Mouse (Mus musculus): ENCODE measurements around the gene Ciart.
"Not testable (repeated sequence)": the region's sequence is repeated elsewhere in the genome, so short reads cannot be mapped to it uniquely, and the experiment has no call there.

The Ciart gene

DNA sequence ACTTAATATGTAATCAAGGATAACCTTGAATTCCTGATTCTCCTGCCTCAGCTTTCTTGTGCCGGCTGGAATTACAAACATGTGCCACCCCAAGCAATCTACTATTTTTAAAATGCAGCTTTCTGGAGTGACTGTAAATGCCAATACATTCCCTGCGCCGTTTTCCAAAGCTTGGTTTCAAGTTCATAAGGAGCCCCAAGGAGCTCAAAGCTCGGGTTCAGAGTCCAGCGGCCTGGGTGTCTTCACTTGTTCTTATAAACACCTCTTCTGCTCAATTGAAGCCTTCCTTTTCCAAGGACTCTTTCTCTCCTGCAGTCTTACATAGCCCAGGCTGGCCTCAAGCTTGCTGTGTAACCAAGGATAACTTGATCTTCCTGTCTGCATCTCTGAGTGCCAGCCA lies 16.0 kb downstream of the Ciart start:
- in situ Hi-C loops (cut with MboI; ENCODE audit: low sequenced_read_pairs): no loop called here

DNA sequence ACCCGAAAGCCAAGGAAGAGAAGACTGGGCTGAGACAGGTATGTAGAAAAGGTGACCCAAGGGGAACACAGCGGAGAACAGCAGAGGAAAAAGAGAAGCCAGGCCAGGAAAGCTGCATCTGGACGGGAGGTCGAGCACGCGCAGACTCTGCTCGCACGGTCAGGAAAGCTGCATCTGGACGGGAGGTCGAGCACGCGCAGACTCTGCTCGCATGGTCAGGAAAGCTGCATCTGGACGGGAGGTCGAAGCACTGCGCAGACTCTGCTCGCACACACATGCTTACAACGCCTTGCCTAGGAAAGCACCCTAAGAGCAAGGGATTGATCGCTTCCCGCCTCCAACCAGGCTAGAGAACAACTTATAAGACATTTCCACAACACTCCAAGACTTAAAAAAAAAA lies 16.5 kb downstream of the Ciart start:
- in situ Hi-C loops (cut with MboI; ENCODE audit: low sequenced_read_pairs): no loop called here

GRCm38 (mm10) chr3:95865050-95865449 lies 17.0 kb downstream of the Ciart start:
- in situ Hi-C loops (cut with MboI; ENCODE audit: low sequenced_read_pairs): no loop called here

- in situ Hi-C loops (cut with MboI; ENCODE audit: low sequenced_read_pairs): no loop called here
Observed at GRCm38 (mm10) chr3:95863578-95863977, 18.5 kb downstream of the Ciart start.

GRCm38 (mm10) chr3:95861796-95862195 lies 20.3 kb downstream of the Ciart start:
- in situ Hi-C loops (cut with MboI; ENCODE audit: low sequenced_read_pairs): no loop called here

- in situ Hi-C loops (cut with MboI; ENCODE audit: low sequenced_read_pairs): no loop called here
Observed at GRCm38 (mm10) chr3:95861216-95861615, 20.8 kb downstream of the Ciart start.

- in situ Hi-C loops (cut with MboI; ENCODE audit: low sequenced_read_pairs): no loop called here
Observed at GRCm38 (mm10) chr3:95860323-95860722, 21.7 kb downstream of the Ciart start.

DNA sequence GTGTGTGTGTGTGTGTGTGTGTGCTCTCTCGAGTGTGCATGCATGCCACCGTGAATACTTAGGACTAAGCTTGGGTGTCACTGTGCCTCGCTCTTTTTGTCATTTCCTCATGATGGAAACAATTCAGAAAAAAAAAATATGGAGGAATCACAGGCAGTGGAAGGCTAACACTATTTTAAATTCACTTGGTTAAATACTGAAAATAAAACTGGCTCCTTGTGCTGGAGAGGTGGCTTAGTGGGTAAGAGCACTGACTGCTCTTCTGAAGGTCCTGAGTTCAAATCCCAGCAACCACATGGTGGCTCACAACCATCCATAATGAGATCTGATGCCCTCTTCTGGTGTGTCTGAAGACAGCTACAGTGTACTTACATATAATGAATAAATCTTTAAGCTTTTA lies 23.8 kb downstream of the Ciart start:
- in situ Hi-C loops (cut with MboI; ENCODE audit: low sequenced_read_pairs): not testable (repeated sequence)

GRCm38 (mm10) chr3:95857050-95857449 lies 25.0 kb downstream of the Ciart start:
- in situ Hi-C loops (cut with MboI; ENCODE audit: low sequenced_read_pairs): not testable (repeated sequence)

DNA sequence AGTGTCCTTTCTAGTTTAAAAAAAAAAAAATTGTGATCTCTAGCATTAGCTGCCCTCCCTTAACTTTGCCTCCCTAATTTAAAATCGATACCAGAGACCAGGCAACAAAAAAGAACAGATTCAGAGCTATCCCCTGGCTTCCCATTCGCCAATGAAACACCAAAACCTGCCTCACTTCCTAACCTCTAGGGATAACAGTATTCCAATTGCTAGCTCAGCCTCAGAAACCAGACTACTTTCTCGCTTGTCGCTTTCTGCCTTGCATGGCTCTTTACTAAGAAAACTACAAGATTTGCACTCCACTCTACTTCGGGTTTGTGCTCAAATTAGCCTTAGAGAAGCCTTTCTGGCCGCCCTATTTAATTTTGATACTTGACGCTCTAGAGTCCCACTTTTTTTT lies 25.9 kb downstream of the Ciart start:
- in situ Hi-C loops (cut with MboI; ENCODE audit: low sequenced_read_pairs): no loop called here

DNA sequence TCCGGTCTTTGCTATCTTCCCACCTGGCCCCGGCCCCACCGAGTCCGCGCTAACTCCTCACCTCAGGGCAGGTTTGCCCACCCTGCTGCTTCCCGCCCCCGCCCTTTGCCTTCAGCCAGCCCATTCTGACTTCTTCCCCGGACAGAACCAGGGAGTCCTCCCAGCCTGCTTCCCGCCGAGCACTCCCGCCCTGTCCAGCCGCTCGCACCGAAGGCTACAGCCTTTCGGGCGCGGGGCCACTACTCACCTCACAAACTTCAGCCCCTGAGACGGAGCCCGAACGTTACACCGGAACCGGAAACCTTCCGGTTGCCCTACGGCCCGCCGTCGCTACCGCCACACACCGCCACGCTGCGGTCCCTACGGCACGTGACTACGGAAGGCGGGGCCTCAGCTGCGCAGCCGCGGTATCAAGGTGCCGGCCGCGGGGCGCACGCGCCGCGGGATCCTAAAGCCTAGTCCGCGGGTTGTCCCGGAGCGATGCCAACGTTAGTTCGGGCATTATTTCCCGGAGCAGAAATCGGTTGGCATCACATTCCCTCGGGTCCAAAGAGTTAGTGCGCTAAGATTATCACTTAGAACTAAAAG lies 26.5 kb downstream of the Ciart start, which contains the start of gene Prpf3:
TSS of gene Prpf3 (minus strand) at position 384 of the 588 bp plus-strand sequence.
- in situ Hi-C loops (cut with MboI; ENCODE audit: low sequenced_read_pairs): no loop called here

GRCm38 (mm10) chr3:95851317-95851716 lies 30.7 kb downstream of the Ciart start:
- in situ Hi-C loops (cut with MboI; ENCODE audit: low sequenced_read_pairs): no loop called here

DNA sequence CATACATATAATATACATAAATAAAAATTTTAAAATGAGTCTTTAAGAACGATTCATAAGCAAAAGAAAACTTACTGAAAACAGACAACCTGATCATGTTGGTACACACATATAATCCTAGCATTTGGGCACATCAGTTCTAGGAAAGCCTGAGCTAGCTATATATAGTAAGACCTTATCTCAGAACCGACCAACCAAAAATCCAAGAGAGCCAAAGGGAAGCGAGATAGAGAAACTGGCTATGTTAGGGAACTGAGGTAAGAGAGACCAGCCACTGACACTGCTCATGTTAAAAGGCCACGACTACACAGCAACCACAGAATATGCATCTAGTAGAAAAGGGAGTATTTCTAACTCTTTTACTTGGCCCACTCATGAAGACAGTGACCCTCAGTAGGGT lies 31.4 kb downstream of the Ciart start:
- in situ Hi-C loops (cut with MboI; ENCODE audit: low sequenced_read_pairs): no loop called here

GRCm38 (mm10) chr3:95842503-95843214 lies 39.4 kb downstream of the Ciart start:
- in situ Hi-C loops (cut with MboI; ENCODE audit: low sequenced_read_pairs): no loop called here

DNA sequence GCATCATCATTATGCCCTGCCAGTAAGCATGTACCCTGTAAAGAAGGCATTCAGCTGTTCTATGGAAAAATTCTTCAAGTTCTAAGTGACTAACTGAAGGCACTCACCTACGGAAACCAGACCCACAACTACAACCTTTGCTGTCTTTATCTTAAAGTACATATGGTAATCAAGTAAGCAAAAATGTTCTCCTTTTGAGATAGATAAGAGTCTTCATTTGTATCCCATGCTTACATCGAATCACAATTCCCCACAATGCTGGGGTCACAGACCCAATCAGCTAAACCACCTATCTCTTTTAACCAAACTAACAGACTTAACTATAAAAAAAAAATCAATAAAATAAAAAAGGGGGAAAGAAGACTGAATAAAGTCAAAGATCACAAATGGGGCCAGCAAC lies 42.8 kb downstream of the Ciart start:
- in situ Hi-C loops (cut with MboI; ENCODE audit: low sequenced_read_pairs): no loop called here

GRCm38 (mm10) chr3:95829053-95829452 lies 53.0 kb downstream of the Ciart start:
- in situ Hi-C loops (cut with MboI; ENCODE audit: low sequenced_read_pairs): no loop called here
